Mouse (Mus musculus) bone marrow macrophage, adult 2 months (primary cell): ENCODE data around the gene Epm2aip1.

Source experiments
- CTCF ChIP-seq: IDR thresholded peaks from 2 replicates; pipeline ENCODE4 v1.5.1; 2012; ENCODE audit warnings: low read depth, mild to moderate bottlenecking, low read length, moderate library complexity
- POLR2A ChIP-seq: IDR thresholded peaks from 2 replicates; pipeline ENCODE4 v1.6.1; 2012; ENCODE audit warnings: mild to moderate bottlenecking, low read depth, low read length, borderline replicate concordance

DNA sequence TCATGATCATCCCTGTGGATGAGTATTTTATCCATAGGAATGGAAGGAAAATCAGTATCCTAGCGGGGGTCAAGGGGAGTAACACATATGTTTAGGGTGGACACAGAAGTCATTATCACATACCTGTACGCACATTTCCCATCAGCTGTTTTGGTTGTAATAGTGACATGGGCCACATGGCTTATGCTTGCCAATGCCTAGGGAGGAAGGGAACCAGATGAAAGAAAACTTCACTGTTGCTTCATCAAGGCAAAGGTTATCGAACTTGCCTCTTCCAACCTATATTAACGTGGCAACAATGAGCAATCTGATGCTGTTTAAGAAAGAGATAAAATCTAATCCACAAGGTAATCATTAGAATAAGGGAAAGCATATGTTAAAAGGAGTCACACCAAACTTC, 10.4 kb upstream of the Epm2aip1 start:
- TF ChIP-seq POLR2A = no peak
- TF ChIP-seq CTCF = no peak
